Mouse (Mus musculus): Measurements from ENCODE around the gene Olfr1155.

- TF ChIP-seq POLR2A (IDR thresholded peaks at IDR 0.05; ENCODE audit: low read depth, low read length) (no peak), CTCF (IDR thresholded peaks at IDR 0.05; ENCODE audit: extremely low read depth, insufficient read length, insufficient replicate concordance, low read depth, low read length) (no peak)
Measured at GRCm38 (mm10) chr2:87945037-87945436, at the start of gene Olfr1155.
